Mouse (Mus musculus): ENCODE measurements at regions not wholly inside any gene's neighbourhood (a gene's known extent, or its start where the extent isn't known, plus 50 kb on each side); places are given as distances from the start of the nearest gene placed in this dataset.
A peak's percentile ranks its signal among the peaks of the same experiment; 100 is the strongest.

GRCm38 (mm10) chr13:79057424-79057823 lies 857.9 kb upstream of the Nr2f1 start:
- Histone ChIP-seq H3K27ac (no peak overlapping the region), H3K4me3 (no peak overlapping the region)
- DNase-seq, result no peak
- TF ChIP-seq CTCF (IDR thresholded peaks at IDR 0.05), result no peak
- intact Hi-C loops (cut with DNase I), result no loop called here

GRCm38 (mm10) chr13:79054481-79054880 lies 854.9 kb upstream of the Nr2f1 start:
- no peak overlapping the region for H3K27ac ChIP-seq
- intact Hi-C loops (cut with DNase I), result no loop called here
- no peak for TF ChIP-seq CTCF (IDR thresholded peaks at IDR 0.05)

GRCm38 (mm10) chr13:79053428-79053827 lies 853.9 kb upstream of the Nr2f1 start:
- no peak for DNase-seq
- no peak for TF ChIP-seq CTCF (IDR thresholded peaks at IDR 0.05)

More at GRCm38 (mm10) chr13:79054481-79054880, 854.9 kb upstream of the Nr2f1 start:
- no peak for DNase-seq
- H3K4me3 ChIP-seq, result no peak overlapping the region

GRCm38 (mm10) chr13:79047240-79047639 lies 847.7 kb upstream of the Nr2f1 start:
- intact Hi-C loops (cut with DNase I), result no loop called here
- TF ChIP-seq CTCF (IDR thresholded peaks at IDR 0.05), result no peak
- Histone ChIP-seq H3K27ac (no peak overlapping the region), H3K4me3 (no peak overlapping the region)
- DNase-seq, result no peak

More at GRCm38 (mm10) chr13:79053428-79053827, 853.9 kb upstream of the Nr2f1 start:
- intact Hi-C loops (cut with DNase I), result no loop called here
- H3K4me3 ChIP-seq, result no peak overlapping the region
- H3K27ac ChIP-seq, result no peak overlapping the region

- no peak for DNase-seq
- intact Hi-C loops (cut with DNase I), result no loop called here
- TF ChIP-seq CTCF (IDR thresholded peaks at IDR 0.05), result no peak
- H3K27ac ChIP-seq, result no peak overlapping the region
- no peak overlapping the region for H3K4me3 ChIP-seq
Measured at GRCm38 (mm10) chr13:79044657-79045056, 845.1 kb upstream of the Nr2f1 start.

- Histone ChIP-seq H3K4me3 (no peak overlapping the region), H3K27ac (no peak overlapping the region)
- TF ChIP-seq CTCF (IDR thresholded peaks at IDR 0.05), result no peak
- no peak for DNase-seq
- intact Hi-C loops (cut with DNase I), result no loop called here
Measured at GRCm38 (mm10) chr13:79037883-79038282, 838.3 kb upstream of the Nr2f1 start.

GRCm38 (mm10) chr13:79035276-79035675 lies 835.7 kb upstream of the Nr2f1 start:
- TF ChIP-seq CTCF (IDR thresholded peaks at IDR 0.05), result no peak
- intact Hi-C loops (cut with DNase I), result no loop called here
- Histone ChIP-seq H3K4me3 (no peak overlapping the region), H3K27ac (no peak overlapping the region)
- no peak for DNase-seq

- H3K4me3 ChIP-seq, result no peak overlapping the region
- intact Hi-C loops (cut with DNase I), result no loop called here
- no peak overlapping the region for H3K27ac ChIP-seq
- no peak for TF ChIP-seq CTCF (IDR thresholded peaks at IDR 0.05)
- peak; percentile 16 for DNase-seq
Measured at GRCm38 (mm10) chr13:79029974-79030373, 830.4 kb upstream of the Nr2f1 start.

- peak; percentile 60 for TF ChIP-seq CTCF (IDR thresholded peaks at IDR 0.05)
- no peak overlapping the region for H3K27ac ChIP-seq
- no peak overlapping the region for H3K4me3 ChIP-seq
- peak; percentile 14 for DNase-seq
- intact Hi-C loops (cut with DNase I), result no loop called here
Measured at GRCm38 (mm10) chr13:79027877-79028760, 828.6 kb upstream of the Nr2f1 start.

- intact Hi-C loops (cut with DNase I), result no loop called here
- no peak overlapping the region for H3K4me3 ChIP-seq
- DNase-seq, result no peak
- TF ChIP-seq CTCF (IDR thresholded peaks at IDR 0.05), result no peak
- no peak overlapping the region for H3K27ac ChIP-seq
Measured at GRCm38 (mm10) chr13:79025645-79026044, 826.1 kb upstream of the Nr2f1 start.

GRCm38 (mm10) chr13:79018051-79018450 lies 818.5 kb upstream of the Nr2f1 start:
- Histone ChIP-seq H3K4me3 (no peak overlapping the region), H3K27ac (no peak overlapping the region)
- intact Hi-C loops (cut with DNase I), result no loop called here
- TF ChIP-seq CTCF (IDR thresholded peaks at IDR 0.05), result no peak
- no peak for DNase-seq

- no peak for DNase-seq
- intact Hi-C loops (cut with DNase I), result no loop called here
- Histone ChIP-seq H3K4me3 (no peak overlapping the region), H3K27ac (no peak overlapping the region)
- no peak for TF ChIP-seq CTCF (IDR thresholded peaks at IDR 0.05)
Measured at GRCm38 (mm10) chr13:79003313-79003712, 803.8 kb upstream of the Nr2f1 start.

- H3K27ac ChIP-seq, result no peak overlapping the region
- no peak overlapping the region for H3K4me3 ChIP-seq
- intact Hi-C loops (cut with DNase I), result no loop called here
- no peak for TF ChIP-seq CTCF (IDR thresholded peaks at IDR 0.05)
- no peak for DNase-seq
Measured at GRCm38 (mm10) chr13:78998855-78999254, 799.3 kb upstream of the Nr2f1 start.

GRCm38 (mm10) chr13:78992326-78992725 lies 792.8 kb upstream of the Nr2f1 start:
- TF ChIP-seq CTCF (IDR thresholded peaks at IDR 0.05), result no peak
- no peak overlapping the region for H3K27ac ChIP-seq
- DNase-seq, result no peak

More at GRCm38 (mm10) chr13:78992326-78992725, 792.8 kb upstream of the Nr2f1 start:
- no peak overlapping the region for H3K4me3 ChIP-seq
- intact Hi-C loops (cut with DNase I), result no loop called here
